Mouse (Mus musculus): Measurements from ENCODE around the gene Ccdc191. TPM values are rescaled to one million over a fixed set of nuclear protein-coding genes. Genes with fewer than 3 reads are reported as not detected.
A peak's percentile ranks its signal among the peaks of the same experiment; 100 is the strongest.

Gene Ccdc191
- total and polyA plus RNA-seq, 2 experiments from 2014 or later: 0.89 to 4.1 TPM

- no peak overlapping the region for H3K4me2 ChIP-seq (ENCODE audit: low read depth, low read length)
- H3K4me3 ChIP-seq (ENCODE audit: low read length): no peak overlapping the region
- H3K9me3 ChIP-seq (ENCODE audit: low read length): no peaks in the 10 kb centered on the region
- DNase-seq (ENCODE audit: low spot score) (no peak), ATAC-seq (no peak)
- H3K27me3 ChIP-seq (ENCODE audit: insufficient read depth, low read length): no peaks in the 10 kb centered on the region
- TF ChIP-seq CTCF (IDR thresholded peaks at IDR 0.05; ENCODE audit: low read depth): no peak
- H3K9ac ChIP-seq (replicated peaks; ENCODE audit: low read length): no peak overlapping the region
- no peak overlapping the region for H3K27ac ChIP-seq
- WGBS: 94% methylated on average over 11 of the region's 11 CpGs
- H3K4me1 ChIP-seq (ENCODE audit: insufficient read depth, low read length): no peaks in the 10 kb centered on the region
- no peaks in the 10 kb centered on the region for H3K36me3 ChIP-seq (ENCODE audit: insufficient read depth, low read length)
These were observed 83.5 kb downstream of the Ccdc191 start for GRCm38 (mm10) chr16:43973147-43973546.

GRCm38 (mm10) chr16:43973606-43974220, 84.1 kb downstream of the Ccdc191 start:
- no peaks in the 10 kb centered on the region for H3K4me1 ChIP-seq (ENCODE audit: insufficient read depth, low read length)
- no peak for DNase-seq (ENCODE audit: low spot score)

GRCm38 (mm10) chr16:43979010-43979327, 89.4 kb downstream of the Ccdc191 start:
- peak overlapping the region; percentile 68 for H3K4me3 ChIP-seq (ENCODE audit: low read length)
- WGBS: 11% methylated on average over 7 of the region's 7 CpGs
- no peaks in the 10 kb centered on the region for H3K36me3 ChIP-seq (ENCODE audit: insufficient read depth, low read length)
- DNase-seq (ENCODE audit: low spot score) (peak; percentile 24), ATAC-seq (no peak; the same call in 1 of the 2 replicates)
- no peaks in the 10 kb centered on the region for H3K27me3 ChIP-seq (ENCODE audit: insufficient read depth, low read length)
- TF ChIP-seq CTCF (IDR thresholded peaks at IDR 0.05; ENCODE audit: low read depth): no peak
- peak overlapping the region; percentile 65 for H3K9ac ChIP-seq (replicated peaks; ENCODE audit: low read length)
- H3K27ac ChIP-seq: no peak overlapping the region
- no peaks in the 10 kb centered on the region for H3K4me1 ChIP-seq (ENCODE audit: insufficient read depth, low read length)
- no peaks in the 10 kb centered on the region for H3K9me3 ChIP-seq (ENCODE audit: low read length)
- peak overlapping the region; percentile 96 for H3K4me2 ChIP-seq (ENCODE audit: low read depth, low read length)

More at GRCm38 (mm10) chr16:43973606-43974220, 84.1 kb downstream of the Ccdc191 start:
- no peak overlapping the region for H3K4me2 ChIP-seq (ENCODE audit: low read depth, low read length)
- no peaks in the 10 kb centered on the region for H3K36me3 ChIP-seq (ENCODE audit: insufficient read depth, low read length)
- H3K27me3 ChIP-seq (ENCODE audit: insufficient read depth, low read length): no peaks in the 10 kb centered on the region
- no peaks in the 10 kb centered on the region for H3K9me3 ChIP-seq (ENCODE audit: low read length)
- H3K4me3 ChIP-seq (ENCODE audit: low read length): no peak overlapping the region
- TF ChIP-seq CTCF (IDR thresholded peaks at IDR 0.05; ENCODE audit: low read depth): no peak
- ATAC-seq: no peak
- 78% methylated on average over 22 of the region's 22 CpGs for WGBS
- no peak overlapping the region for H3K27ac ChIP-seq
- no peak overlapping the region for H3K9ac ChIP-seq (replicated peaks; ENCODE audit: low read length)

GRCm38 (mm10) chr16:43979328-43980109, 89.9 kb downstream of the Ccdc191 start, which contains the start of gene Zdhhc23:
Gene Zdhhc23 (minus strand): TSS chr16:43979791.
- DNase-seq (ENCODE audit: low spot score): peak; percentile 56
- no peak for TF ChIP-seq CTCF (IDR thresholded peaks at IDR 0.05; ENCODE audit: low read depth)
- Histone ChIP-seq H3K4me3 (ENCODE audit: low read length) (peak within 1 kb of the TSS; percentile 68), H3K9me3 (ENCODE audit: low read length) (no peaks in the 10 kb centered on the region), H3K36me3 (ENCODE audit: insufficient read depth, low read length) (no peaks in the 10 kb centered on the region), H3K4me1 (ENCODE audit: insufficient read depth, low read length) (no peaks in the 10 kb centered on the region), H3K27ac (no peak within 1 kb of the TSS), H3K4me2 (ENCODE audit: low read depth, low read length) (peak within 1 kb of the TSS; percentile 96), H3K9ac (replicated peaks; ENCODE audit: low read length) (peak within 1 kb of the TSS; percentile 65), H3K27me3 (ENCODE audit: insufficient read depth, low read length) (no peaks in the 10 kb centered on the region)
- under 1% methylated on average over 91 of the region's 103 CpGs for WGBS
- ATAC-seq: peak; percentile 78

GRCm38 (mm10) chr16:43980110-43980609, 90.6 kb downstream of the Ccdc191 start:
- Histone ChIP-seq H3K9me3 (ENCODE audit: low read length) (no peaks in the 10 kb centered on the region), H3K4me2 (ENCODE audit: low read depth, low read length) (peak overlapping the region; percentile 96), H3K4me3 (ENCODE audit: low read length) (peak overlapping the region; percentile 68), H3K27me3 (ENCODE audit: insufficient read depth, low read length) (no peaks in the 10 kb centered on the region), H3K4me1 (ENCODE audit: insufficient read depth, low read length) (no peaks in the 10 kb centered on the region), H3K36me3 (ENCODE audit: insufficient read depth, low read length) (no peaks in the 10 kb centered on the region), H3K27ac (no peak overlapping the region), H3K9ac (replicated peaks; ENCODE audit: low read length) (peak overlapping the region; percentile 65)
- ATAC-seq (no peak; the same call in 1 of the 2 replicates), DNase-seq (ENCODE audit: low spot score) (peak; percentile 14)
- WGBS: 30% methylated on average over 9 of the region's 9 CpGs
- TF ChIP-seq CTCF (IDR thresholded peaks at IDR 0.05; ENCODE audit: low read depth): no peak

- Histone ChIP-seq H3K4me2 (ENCODE audit: low read depth, low read length) (no peak overlapping the region), H3K9ac (replicated peaks; ENCODE audit: low read length) (no peak overlapping the region), H3K27me3 (ENCODE audit: insufficient read depth, low read length) (no peaks in the 10 kb centered on the region), H3K4me1 (ENCODE audit: insufficient read depth, low read length) (no peaks in the 10 kb centered on the region), H3K9me3 (ENCODE audit: low read length) (no peaks in the 10 kb centered on the region), H3K36me3 (ENCODE audit: insufficient read depth, low read length) (no peaks in the 10 kb centered on the region), H3K4me3 (ENCODE audit: low read length) (no peak overlapping the region), H3K27ac (no peak overlapping the region)
- WGBS: 92% methylated on average over 4 of the region's 4 CpGs
- no peak for ATAC-seq
- no peak for TF ChIP-seq CTCF (IDR thresholded peaks at IDR 0.05; ENCODE audit: low read depth)
- no peak for DNase-seq (ENCODE audit: low spot score)
These were observed 96.7 kb downstream of the Ccdc191 start for GRCm38 (mm10) chr16:43986299-43986698.

Measured in hindbrain, postnatal 0 days (tissue).